8 mouse cellular contexts compared by ENCODE assay signal in the genomic region with DNA sequence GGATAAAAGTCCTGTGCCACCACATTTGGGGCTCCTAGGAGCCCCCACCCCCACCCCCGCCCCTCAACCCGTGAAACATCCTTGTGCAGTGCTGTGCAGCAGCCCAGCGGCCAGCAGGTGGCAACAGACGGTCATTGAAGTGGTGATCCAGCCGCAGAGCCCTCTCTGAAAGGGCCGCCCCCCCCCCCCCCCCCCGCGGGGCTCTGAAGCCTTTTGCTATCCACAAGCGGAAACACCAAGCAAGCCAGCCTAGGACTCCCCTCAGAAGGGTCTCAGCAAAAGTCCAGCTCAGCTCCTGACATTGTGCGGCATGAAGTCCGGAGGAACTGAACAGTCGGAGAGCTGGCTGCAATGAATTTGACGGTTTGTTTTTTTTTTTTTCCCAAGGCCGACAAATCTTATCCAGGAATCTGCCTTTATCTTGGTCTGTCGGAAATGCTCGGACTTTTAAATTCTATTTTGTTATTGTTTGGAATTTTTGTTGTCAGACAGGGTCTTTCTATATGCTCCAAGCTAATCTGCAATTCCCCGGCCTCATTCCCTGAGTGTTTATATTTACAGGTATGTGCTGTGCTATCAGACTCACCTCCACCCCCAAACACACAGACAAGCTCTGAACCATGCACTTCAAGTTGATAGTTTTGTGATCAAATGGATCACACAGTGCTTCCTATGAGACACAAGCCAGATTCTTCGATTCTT. TPM values are rescaled to one million over a fixed set of nuclear protein-coding genes. Genes with fewer than 3 reads are reported as not detected.
DNase-seq lines count a peak whose midpoint lies in the region; ATAC-seq lines count a peak whose summit lies in the region.

No protein-coding gene starts in this region.

- H3K27me3 ChIP-seq in embryonic facial prominence, embryonic 11.5 days (ENCODE audit: control insufficient read depth, insufficient read depth, low read length) = no peaks in the 10 kb centered on the region
- no peaks in the 10 kb centered on the region for H3K27me3 ChIP-seq in heart, embryonic 10.5 days (ENCODE audit: insufficient read depth, poor library complexity, severe bottlenecking)
- H3K27me3 ChIP-seq in liver, embryonic 15.5 days = peaks cover 28% of the 10 kb centered on the region
- no peaks in the 10 kb centered on the region for H3K27me3 ChIP-seq in neural tube, embryonic 11.5 days (ENCODE audit: control insufficient read depth, insufficient read depth, low read length)

- no peak overlapping the region for H3K9ac ChIP-seq in embryonic facial prominence, embryonic 11.5 days (replicated peaks; ENCODE audit: low read length)
- no peak overlapping the region for H3K9ac ChIP-seq in liver, embryonic 15.5 days
- peak overlapping the region; percentile 8 for H3K9ac ChIP-seq in neural tube, embryonic 11.5 days (ENCODE audit: low read length)

- whole genome bisulfite sequencing in embryonic facial prominence, embryonic 11.5 days = 3% methylated on average over 17 of the region's 18 CpGs
- WGBS in heart, embryonic 10.5 days = 3% methylated on average over 17 of the region's 18 CpGs
- 2% methylated on average over 17 of the region's 18 CpGs for WGBS in liver, embryonic 15.5 days (ENCODE audit: insufficient replicate concordance)
- 3% methylated on average over 16 of the region's 18 CpGs for WGBS in neural tube, embryonic 11.5 days

- H3K4me1 ChIP-seq in embryonic facial prominence, embryonic 11.5 days (ENCODE audit: control insufficient read depth, insufficient read depth, low read length) = no peaks in the 10 kb centered on the region
- peaks cover 37% of the 10 kb centered on the region for H3K4me1 ChIP-seq in heart, embryonic 10.5 days
- H3K4me1 ChIP-seq in liver, embryonic 15.5 days (replicated peaks) = no peaks in the 10 kb centered on the region; the same call in 1 of the 2 replicates
- H3K4me1 ChIP-seq in neural tube, embryonic 11.5 days (ENCODE audit: control insufficient read depth, insufficient read depth, low read length) = no peaks in the 10 kb centered on the region

- no peaks in the 10 kb centered on the region for H3K9me3 ChIP-seq in embryonic facial prominence, embryonic 11.5 days (replicated peaks; ENCODE audit: control insufficient read depth, low read length)
- H3K9me3 ChIP-seq in heart, embryonic 10.5 days = no peaks in the 10 kb centered on the region
- no peaks in the 10 kb centered on the region for H3K9me3 ChIP-seq in liver, embryonic 15.5 days (replicated peaks)
- H3K9me3 ChIP-seq in neural tube, embryonic 11.5 days (ENCODE audit: control insufficient read depth, low read length) = no peaks in the 10 kb centered on the region

- ATAC-seq in embryonic facial prominence, embryonic 11.5 days (replicated peaks; ENCODE audit: insufficient number of reproducible peaks, low FRiP score, low TSS enrichment, low read depth) = peak; percentile 58
- no peak for ATAC-seq in liver, embryonic 15.5 days (ENCODE audit: insufficient read depth)
- ATAC-seq in neural tube, embryonic 11.5 days (ENCODE audit: insufficient read depth, low FRiP score, low TSS enrichment) = no peak; the same call in 1 of the 2 replicates

- peak overlapping the region; percentile 39 for H3K4me2 ChIP-seq in embryonic facial prominence, embryonic 11.5 days (ENCODE audit: low read depth, low read length)
- H3K4me2 ChIP-seq in liver, embryonic 15.5 days = peak overlapping the region; percentile 64
- H3K4me2 ChIP-seq in neural tube, embryonic 11.5 days (ENCODE audit: low read depth) = peak overlapping the region; percentile 57

- DNase-seq in A20 (ENCODE audit: low read depth, low spot score) = peak; percentile 69
- DNase-seq in adrenal gland, postnatal 10 days = peak; percentile 86
- peak; percentile 90 for DNase-seq in embryonic facial prominence, embryonic 11.5 days (ENCODE audit: low spot score)
- peak; percentile 90 for DNase-seq in heart, embryonic 10.5 days (ENCODE audit: low spot score)
- DNase-seq in kidney, adult 9 months = peak; percentile 81
- peak; percentile 89 for DNase-seq in neural tube, embryonic 11.5 days (ENCODE audit: low spot score)
- peak; percentile 70 for DNase-seq in thymus, postnatal 0 days (ENCODE audit: low spot score)

- no peaks in the 10 kb centered on the region for H3K36me3 ChIP-seq in embryonic facial prominence, embryonic 11.5 days (replicated peaks; ENCODE audit: control insufficient read depth, insufficient read depth, low read depth, low read length)
- H3K36me3 ChIP-seq in heart, embryonic 10.5 days = no peaks in the 10 kb centered on the region
- H3K36me3 ChIP-seq in liver, embryonic 15.5 days (replicated peaks) = no peaks in the 10 kb centered on the region
- H3K36me3 ChIP-seq in neural tube, embryonic 11.5 days (ENCODE audit: control insufficient read depth, insufficient read depth, low read length) = no peaks in the 10 kb centered on the region

- peak overlapping the region; percentile 19 for H3K4me3 ChIP-seq in embryonic facial prominence, embryonic 11.5 days (ENCODE audit: low read depth, low read length)
- H3K4me3 ChIP-seq in heart, embryonic 10.5 days = peak overlapping the region; percentile 57
- H3K4me3 ChIP-seq in liver, embryonic 15.5 days (replicated peaks) = peak overlapping the region; percentile 47
- peak overlapping the region; percentile 34 for H3K4me3 ChIP-seq in neural tube, embryonic 11.5 days (ENCODE audit: low read depth, low read length)

- no peak overlapping the region for H3K27ac ChIP-seq in embryonic facial prominence, embryonic 11.5 days (replicated peaks; ENCODE audit: low read depth, low read length)
- H3K27ac ChIP-seq in heart, embryonic 10.5 days = peak overlapping the region; percentile 78
- no peak overlapping the region for H3K27ac ChIP-seq in liver, embryonic 15.5 days (replicated peaks)
- no peak overlapping the region for H3K27ac ChIP-seq in neural tube, embryonic 11.5 days (ENCODE audit: low read depth, low read length)

RNA-seq across cellular contexts. Expression of a gene that starts 4.7 kb away (rescaled TPM):
- total RNA-seq in adrenal gland, postnatal 10 days (2021) = 1 to 10 TPM in 1 of 2 experiments, under 1 TPM in 1; 0.39 to 1.6 TPM
- 0.88 and 1.2 TPM in 2 replicates for polyA plus RNA-seq in embryonic facial prominence, embryonic 11.5 days (2014; fragmentation: Nextera tagmentation; extraction: Ambion mirVana)
- 0.16 and 0.45 TPM in 2 replicates for polyA plus RNA-seq in heart, embryonic 10.5 days (2016; fragmentation: Nextera tagmentation; extraction: Ambion mirVana)
- 0.30 and 0.53 TPM in 2 replicates for polyA plus RNA-seq in liver, embryonic 15.5 days (2015; fragmentation: Nextera tagmentation; extraction: Ambion mirVana)
- polyA plus RNA-seq in neural tube, embryonic 11.5 days (2014; fragmentation: Nextera tagmentation; extraction: Ambion mirVana) = 2.0 and 2.4 TPM in 2 replicates
- polyA plus RNA-seq in thymus, postnatal 0 days (2015; fragmentation: Nextera tagmentation; extraction: Ambion mirVana) = 0.42 and 0.58 TPM in 2 replicates

RNA-seq across cellular contexts. Expression of a gene that starts 55.3 kb away (rescaled TPM):
- total RNA-seq in adrenal gland, postnatal 10 days (2021) = 10 to 100 TPM; 21.1 to 21.3 TPM
- polyA plus RNA-seq in embryonic facial prominence, embryonic 11.5 days (2014; fragmentation: Nextera tagmentation; extraction: Ambion mirVana) = 15.9 and 17.5 TPM in 2 replicates
- 6.8 and 7.8 TPM in 2 replicates for polyA plus RNA-seq in heart, embryonic 10.5 days (2016; fragmentation: Nextera tagmentation; extraction: Ambion mirVana)
- polyA plus RNA-seq in liver, embryonic 15.5 days (2015; fragmentation: Nextera tagmentation; extraction: Ambion mirVana) = 3.5 and 3.8 TPM in 2 replicates
- 9.0 and 9.6 TPM in 2 replicates for polyA plus RNA-seq in neural tube, embryonic 11.5 days (2014; fragmentation: Nextera tagmentation; extraction: Ambion mirVana)
- 22.2 and 25.1 TPM in 2 replicates for polyA plus RNA-seq in thymus, postnatal 0 days (2015; fragmentation: Nextera tagmentation; extraction: Ambion mirVana)
